Mouse (Mus musculus) cerebellum, adult 9-11 months (tissue): ENCODE results near the gene Fgr.
"Not testable (repeated sequence)": the region's sequence is repeated elsewhere in the genome, so short reads cannot be mapped to it uniquely, and the experiment has no call there.

ENCODE experiments used
- DNase-seq: peaks from one replicate; pipeline ENCODE4 v3.0.0; 2022

Gene Fgr

DNA sequence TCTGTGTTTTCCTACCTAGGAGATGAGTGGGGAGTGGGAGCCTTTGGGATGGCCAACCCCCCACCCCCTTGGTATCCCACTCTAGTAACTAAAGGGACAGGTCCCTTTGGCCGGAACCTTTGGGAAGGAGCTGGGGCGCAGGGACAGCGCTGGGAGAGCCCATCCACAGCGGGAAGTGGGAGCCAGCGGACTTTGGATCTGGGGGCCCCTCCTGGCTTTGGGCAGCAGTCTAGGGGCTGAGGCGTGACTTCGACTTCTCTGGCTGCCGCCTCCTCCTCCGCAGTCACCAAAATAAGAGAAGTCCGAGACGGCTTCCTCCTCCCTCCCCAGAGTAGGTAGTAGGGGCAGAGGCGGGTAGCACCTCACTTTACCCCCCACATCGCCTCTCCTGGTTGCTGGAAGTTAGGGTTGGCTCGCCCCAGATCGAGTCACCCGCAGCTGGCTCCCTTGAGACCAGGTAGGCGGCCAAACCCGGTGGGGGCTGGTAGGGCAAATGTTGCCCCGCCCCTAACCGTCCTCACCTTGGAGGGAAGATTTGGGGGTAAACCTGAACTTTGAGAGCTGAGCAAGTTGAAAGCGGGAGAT is at the start of gene Fgr:
Gene Fgr, plus strand, starts transcription at position 282 of the 585 bp plus-strand sequence.
- DNase-seq, result no peak

DNA sequence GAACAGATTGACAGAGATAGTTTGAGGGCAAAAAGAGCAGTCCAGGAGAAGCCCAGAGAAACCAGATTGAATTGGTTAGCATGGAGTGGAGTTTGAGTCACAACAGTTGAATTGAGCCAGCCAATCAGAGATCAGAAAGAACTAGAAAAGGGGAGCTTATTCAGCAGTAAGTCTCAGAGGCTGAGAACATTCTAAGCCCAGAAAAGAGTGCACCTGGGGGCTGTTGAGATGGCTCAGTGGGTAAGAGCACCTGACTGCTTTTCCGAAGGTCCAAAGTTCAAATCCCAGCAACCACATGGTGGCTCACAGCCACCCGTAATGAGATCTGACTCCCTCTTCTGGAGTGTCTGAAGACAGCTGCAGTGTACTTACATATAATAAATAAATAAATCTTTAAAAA is 47.4 kb upstream of the Fgr start:
- DNase-seq, result not testable (repeated sequence)

DNA sequence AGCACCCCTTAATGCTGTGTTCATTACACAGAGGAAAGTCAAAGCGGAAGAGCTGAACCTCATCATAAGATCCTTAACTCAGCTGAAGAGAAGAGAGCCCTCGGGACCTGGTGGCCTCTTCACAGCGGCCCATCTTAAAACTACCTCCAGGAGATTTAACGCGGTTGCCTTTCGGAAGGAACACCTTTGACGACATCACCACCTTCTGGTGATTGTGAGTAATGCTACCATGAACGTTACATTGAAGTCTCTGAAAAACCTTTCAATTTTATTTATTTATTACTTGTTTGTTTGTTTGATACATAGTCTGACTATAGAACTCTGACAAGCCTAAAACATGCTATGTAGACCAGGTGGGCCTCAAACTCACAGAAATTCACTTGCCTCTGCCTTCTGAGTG is 43.1 kb upstream of the Fgr start:
- DNase-seq, result no peak

DNA sequence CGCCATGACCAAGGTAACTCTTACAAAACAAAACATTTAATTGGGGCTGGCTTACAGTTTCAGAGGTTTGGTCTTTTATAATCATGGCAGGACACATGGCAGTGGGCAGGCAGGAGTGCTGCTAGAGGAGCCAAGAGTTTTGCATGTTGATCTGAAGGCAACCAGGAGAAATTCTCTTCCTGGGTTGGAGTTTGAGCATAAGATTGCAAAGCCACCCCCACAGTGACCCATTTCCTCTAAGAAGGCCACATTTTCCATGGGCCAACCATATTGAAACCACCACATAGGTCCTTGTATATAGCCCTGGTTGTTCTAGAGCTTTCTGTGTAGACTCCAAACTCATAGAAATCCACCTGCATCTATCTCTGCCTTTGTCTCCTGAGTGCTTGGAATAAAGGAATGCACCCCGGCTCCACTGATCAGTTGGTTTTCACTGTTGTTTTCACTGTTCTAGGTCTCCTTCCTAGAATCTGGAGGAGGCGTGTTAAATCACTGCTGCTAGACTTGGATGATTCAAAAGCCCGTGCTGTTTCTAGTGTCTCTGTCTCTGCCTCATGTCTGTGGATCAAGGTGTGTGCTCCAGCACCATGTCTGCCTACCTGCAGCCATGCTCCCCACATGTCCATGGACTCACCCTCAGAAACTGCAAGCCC is 41.0 kb upstream of the Fgr start:
- DNase-seq, result no peak

DNA sequence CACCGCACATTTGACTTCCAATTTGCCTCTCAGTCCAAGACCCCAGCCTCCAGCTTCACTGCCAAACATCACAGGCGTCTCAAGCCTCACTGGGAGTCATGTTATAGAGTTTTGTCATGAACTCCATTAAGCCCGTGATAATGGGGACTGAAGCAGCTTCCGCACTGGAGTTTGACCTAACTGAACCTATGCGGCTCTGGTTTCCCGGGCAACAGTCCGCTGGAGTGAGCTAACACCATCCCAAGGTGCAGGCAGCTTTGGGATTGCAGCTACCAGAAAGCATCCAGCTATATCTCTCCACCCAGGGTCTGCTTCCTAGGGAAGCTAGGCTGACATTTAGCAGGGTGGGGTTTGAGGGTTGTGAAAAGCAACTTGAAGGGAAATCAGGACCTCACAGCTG is 39.3 kb upstream of the Fgr start:
- DNase-seq, result no peak

DNA sequence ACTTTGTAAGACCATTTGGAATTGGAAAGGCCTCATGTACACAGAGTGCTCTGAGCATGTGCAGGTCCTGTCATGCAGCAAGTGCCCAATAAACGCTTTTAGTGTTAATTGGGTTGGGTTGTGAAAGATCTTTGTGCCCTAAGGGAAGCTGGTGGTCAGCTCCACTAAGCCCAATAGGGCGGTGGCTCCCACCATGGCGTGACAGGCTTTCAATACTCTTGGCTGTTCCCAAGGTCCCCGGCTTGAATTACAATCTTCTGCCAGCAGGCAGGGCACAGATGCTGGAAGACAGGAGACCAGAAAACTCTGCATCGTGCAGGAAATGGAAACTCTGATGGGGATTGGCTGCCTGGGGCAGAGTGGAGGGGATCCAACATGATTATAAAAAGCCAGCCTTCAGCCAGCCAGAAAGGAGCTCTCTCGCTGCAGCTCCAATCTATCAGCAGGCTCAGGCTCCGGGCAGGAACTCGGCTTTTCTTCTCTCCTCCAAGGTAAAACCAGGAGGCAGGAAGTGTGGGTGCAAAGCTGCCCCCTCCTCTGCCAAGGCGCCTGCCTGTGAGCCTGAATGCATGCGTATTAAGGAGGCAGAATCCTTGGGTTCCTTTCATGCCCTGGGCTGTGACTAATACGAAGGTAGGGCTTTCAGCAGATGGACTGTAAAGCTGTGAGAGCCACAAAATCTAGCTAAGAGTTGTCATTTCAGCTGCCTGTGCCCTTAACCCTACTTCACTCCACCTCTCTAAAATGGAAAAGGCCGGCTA is 35.5 kb upstream of the Fgr start:
- DNase-seq, result peak; percentile 56

DNA sequence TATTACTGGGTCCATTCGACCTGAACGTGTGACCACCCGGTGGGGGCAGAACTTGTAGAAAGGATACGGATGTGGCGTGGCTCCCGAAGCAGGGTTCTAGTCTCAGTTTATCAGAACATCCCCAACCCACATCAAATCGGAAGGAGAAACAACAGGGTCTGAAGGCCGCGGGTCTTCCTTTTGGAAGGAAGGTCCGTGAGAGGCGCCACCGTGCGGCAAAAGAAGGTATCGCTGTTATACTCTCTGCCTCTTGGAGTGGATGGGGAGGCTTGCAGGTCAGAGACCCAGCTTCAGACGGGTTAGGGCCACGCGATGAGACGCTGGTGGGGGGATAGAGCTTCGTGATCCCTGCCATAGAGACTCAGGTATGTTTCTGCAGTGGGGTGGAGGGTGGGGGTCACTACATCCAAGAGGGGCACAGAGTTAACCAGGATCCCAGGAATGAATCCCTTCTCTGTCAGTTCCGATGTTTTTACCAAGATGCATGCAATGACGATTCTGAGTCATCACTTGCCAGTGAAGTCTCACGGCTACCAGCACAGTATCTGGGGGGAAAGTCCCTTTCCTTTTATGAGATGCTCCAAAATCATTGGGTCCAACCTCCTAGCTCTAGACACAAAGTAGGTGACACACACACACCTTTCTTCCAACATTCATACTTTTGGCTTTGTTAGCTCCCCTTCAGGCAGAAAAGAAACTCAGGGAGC is 34.3 kb upstream of the Fgr start:
- peak; percentile 60 for DNase-seq

DNA sequence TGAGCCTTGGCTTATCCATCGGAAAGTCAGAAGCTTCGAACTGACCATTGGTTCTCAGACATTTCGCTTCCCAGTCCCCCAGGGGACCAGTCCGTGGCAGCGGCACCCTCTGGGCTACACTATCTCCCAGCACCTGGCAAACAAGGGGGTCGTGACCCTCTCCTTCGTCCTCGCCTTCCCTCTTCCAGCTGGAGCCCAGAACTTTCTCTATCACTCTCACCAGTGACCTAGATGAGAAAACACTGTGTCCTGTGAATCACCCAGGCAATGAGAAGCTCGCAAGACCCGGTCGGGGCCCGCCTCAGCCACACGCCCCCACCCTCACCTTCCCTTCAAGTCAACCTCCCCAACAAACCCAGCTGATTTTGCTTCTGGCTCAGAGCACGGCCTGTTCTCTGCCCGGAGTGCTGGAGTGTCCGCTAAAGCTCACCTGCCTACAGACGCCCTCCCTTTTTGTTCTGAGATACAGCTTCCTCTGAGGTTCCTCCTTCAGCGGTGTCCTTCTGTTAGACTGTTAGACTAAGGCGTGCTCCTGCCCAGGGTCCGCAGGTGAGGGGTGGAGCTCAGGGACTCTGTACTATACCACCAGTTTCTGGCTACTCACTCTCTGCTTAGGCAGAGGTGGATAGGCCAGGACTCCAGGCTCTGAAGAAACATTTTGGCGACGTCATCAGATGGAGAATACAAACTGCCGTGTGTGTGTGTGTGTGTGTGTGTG is 32.7 kb upstream of the Fgr start:
- no peak for DNase-seq

DNA sequence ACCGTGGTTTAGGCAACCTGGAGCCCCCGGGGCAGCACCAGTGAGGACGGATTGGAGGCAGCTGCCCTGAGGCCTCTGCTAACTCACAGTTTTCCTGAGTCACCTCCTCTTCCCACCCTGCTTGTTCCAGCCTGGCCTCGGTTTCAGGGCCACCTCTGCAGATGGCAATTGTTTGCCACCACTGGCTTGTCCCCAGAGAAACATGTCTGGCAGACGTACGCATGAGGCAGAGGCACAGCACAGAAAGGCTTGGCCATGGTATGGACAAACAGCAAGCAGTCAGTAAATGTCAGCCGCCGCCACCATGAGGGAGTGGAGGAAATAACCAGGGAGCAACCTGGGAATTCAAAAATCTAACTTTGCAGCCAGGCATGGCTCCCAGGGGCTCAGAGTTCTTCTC is 30.8 kb upstream of the Fgr start:
- DNase-seq, result no peak

DNA sequence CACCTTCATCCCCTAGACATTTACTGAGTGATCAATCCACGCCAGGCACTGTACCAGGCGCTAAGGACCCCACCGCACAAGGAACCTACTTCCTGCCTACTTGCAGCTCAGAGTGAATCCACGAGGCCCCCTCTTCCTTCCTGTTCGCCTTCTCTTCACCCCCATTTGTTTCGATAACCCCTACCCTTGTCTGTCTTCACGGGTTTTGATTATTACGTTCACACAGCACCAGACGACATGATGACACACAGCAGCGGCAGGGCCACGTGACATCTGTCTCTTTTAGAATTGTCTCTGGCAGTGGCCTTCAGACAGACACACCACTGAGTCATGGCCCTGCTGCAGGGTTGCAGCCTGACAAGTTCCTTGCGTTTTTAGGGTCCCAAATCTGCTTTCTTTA is 29.8 kb upstream of the Fgr start:
- no peak for DNase-seq

DNA sequence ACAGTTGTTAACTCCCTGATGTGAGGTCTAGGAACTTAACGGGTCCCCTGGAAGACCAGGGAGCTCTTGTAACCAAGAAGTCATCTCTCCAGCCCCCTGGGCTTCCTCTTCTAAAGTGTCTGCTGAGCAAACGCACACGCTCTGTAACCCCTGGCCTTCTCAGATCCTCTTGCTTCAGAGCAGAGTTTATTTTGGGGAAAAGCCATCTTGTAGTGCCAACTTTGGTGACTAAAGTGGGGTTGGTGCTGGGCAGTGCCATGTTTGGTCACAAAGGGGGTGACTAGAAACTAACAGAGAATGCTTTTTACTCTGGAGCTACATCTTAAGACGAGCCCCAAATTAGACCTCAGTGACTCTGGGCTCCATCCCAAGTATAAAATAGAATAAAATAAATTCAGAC is 29.1 kb upstream of the Fgr start:
- DNase-seq, result no peak

DNA sequence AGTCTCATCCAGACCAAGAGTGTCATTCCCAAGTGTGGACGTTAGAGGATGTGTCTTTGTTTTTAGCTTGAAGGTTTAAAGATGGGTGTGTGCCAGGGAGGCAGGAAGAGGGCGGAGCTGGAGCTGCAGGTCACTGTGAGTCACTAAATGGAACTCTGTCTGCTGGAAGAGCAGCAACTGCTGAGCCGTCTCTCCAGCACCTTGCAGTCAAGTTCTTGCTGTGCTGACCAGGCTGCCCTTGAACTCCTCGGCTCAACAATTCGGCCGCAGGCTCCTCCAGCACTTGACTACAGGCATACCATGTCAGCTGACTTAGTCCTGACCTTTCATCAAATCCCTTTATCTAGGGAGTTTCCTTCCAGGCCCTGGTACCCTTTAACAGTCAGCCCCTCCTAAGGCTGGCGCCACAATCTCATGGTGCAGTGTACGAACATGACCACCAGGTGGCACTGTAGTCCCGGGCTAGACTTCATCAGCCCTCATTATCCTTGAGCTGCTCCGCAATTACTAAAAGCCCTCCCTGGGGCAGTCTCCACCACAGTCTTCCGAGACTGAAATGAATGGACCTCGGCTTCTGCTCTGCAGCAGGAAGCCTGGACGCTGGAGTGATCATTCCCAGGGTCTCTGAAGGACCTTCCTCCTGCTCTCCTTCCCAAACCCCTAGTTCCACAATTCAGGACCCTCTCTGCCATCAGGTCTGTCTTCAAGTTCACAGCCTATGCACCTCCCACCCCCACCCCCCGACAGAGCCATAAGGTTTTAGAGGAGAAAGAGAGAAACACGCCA is 28.4 kb upstream of the Fgr start:
- peak; percentile 85 for DNase-seq

DNA sequence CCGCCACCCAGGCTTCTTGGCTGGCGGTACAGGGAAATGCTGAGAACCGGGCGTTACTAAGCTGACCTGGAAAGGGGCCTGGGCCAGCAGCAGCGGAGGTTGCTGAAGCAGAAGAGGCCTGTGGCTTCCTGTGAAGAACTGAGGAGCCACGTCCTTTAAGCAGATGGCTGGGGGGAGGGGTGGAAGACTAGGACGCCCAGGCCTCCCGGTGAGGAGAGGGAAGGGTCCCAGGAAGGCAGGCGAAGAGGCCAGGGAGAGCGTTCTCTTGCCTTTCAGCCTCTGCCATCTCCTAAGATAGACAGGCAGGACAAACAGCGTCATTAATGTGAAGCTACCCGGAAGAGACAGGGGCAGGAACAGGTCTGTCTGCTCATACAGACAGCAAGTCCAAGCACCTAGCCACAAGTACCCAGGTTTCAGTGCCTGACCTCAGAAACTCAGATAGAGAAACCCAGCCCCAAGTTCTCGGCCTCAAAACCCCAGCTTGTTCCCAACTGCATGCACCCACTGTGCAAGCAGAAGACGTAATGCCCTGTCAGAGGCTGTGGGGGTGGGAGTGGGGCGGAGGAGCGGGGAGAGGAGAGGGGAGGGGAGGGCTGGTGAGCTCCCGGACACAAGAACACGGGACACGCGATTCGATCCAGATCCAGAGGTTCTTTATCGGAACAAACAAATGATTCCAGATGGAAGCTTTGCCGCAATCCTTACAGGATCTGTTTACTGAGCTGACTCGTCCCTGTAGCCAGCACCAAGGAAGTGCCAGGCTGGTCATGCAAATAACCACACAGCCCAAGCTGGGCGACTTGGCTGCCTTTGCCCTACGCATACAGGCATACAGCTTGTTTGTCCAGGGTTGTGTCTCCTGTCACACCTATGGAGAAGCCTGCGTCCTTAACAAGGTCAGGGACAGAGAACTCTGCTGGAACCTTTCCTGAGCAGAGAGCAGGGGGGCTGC is 27.6 kb upstream of the Fgr start:
- peak; percentile 85 for DNase-seq

DNA sequence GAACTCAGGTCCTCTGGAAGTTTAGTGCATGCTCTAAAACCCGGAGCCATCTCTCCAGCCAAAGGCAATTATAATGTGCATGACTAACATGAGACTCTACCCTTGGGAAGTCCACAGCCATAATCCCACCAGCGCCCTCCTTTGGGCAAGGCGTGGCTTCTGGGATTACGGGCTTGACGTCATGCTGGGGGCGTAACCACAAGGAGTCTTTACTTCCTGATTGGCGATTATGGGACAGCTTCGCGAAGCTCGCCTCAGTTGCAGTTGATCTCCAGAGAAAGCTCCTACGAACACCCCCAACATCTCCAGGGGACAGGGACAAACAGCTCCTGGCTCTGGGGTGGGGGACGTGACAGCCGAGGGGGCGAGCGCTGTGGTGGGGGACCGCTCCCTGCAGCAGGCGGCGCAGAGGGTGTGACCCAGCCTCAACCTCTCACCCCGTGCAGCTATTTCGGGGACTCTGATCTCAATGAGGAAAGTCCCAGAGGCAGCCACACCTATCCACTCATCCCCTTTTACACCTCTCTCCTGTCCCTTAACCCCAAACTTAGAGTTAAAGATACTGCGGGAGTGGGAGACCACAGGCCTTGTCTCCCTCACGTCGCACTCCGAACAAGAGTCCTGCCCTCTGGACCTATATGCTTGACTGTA is 23.9 kb upstream of the Fgr start:
- no peak for DNase-seq

DNA sequence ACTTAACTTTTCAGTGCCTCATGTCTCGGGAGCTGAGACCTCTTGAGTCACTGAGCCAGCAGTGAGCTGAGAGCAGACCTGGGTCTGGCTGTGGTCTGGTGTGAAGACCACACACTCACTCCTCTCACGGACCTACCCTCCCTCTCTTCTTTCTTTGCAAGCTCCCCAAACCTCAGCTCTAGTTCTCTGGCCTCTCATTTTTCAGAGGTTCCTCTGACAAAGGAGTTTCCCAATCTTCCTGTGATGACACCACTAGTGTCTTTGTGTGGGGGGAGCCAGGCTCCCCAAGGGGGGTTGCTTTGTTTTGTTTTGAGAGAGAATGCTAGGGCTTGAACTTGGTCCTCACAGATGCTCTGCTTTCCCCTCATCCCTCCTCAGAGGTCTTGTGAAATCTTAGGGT is 22.9 kb upstream of the Fgr start:
- DNase-seq, result no peak

DNA sequence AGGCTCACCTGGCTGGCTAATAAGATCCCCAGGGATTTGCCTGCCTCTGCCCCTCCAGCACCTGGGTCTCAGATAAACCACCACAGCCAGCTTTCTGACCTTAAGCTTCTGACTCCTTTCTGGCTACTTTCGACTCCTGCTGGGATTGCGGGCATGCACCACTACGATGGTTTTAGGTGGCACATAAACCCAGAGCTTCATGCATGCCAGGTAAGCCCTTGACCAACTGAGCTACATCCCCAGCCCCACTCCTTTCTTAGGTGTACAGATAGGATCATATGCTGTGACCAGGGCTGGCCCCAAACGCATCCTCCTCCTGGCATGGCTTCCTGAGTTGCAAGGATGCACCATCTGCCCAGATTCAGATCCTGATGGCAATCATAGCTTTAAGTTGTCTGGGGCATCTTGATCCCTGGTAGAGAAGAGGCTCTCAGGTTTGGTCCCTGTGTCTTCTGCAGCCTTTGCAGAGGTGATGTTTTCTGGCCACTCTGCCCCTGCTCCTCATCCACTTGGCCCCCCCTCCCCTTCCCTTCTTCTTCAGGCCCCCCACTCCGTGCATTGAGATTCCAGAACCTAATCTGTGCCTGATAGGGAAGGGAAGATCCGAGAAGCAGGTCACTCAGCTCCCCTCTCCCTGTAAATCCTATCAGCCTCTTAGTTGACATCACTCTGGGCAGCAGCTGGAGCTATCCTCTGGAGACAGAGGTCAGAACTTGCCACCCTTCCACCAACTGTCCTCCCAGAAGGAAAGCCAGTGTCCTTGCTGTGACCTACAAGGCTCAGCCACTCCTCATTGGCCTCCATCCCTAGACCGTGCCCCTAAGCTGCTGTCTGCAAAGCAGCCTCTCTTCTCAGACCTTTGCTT is 19.1 kb upstream of the Fgr start:
- DNase-seq, result peak; percentile 65

DNA sequence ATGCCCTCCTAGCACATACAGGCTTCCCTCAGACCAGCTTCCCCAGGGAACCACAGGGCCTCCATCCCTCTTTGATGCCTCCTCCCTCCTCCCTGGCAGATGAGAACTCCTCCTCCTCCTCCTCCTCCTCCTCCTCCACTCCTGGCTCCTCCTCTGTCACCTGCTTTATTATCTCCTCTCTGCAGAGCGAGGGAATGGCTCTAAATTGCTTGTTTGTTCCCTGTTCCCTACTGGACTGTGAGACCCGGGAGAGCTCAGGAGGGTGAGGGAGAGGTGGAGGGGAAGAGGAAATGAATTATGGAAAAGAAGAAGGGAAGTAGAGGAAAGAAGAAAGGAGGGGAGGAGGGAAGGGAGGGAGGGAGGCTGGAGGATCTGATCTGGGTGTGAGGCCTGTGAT is 18.5 kb upstream of the Fgr start:
- no peak for DNase-seq

DNA sequence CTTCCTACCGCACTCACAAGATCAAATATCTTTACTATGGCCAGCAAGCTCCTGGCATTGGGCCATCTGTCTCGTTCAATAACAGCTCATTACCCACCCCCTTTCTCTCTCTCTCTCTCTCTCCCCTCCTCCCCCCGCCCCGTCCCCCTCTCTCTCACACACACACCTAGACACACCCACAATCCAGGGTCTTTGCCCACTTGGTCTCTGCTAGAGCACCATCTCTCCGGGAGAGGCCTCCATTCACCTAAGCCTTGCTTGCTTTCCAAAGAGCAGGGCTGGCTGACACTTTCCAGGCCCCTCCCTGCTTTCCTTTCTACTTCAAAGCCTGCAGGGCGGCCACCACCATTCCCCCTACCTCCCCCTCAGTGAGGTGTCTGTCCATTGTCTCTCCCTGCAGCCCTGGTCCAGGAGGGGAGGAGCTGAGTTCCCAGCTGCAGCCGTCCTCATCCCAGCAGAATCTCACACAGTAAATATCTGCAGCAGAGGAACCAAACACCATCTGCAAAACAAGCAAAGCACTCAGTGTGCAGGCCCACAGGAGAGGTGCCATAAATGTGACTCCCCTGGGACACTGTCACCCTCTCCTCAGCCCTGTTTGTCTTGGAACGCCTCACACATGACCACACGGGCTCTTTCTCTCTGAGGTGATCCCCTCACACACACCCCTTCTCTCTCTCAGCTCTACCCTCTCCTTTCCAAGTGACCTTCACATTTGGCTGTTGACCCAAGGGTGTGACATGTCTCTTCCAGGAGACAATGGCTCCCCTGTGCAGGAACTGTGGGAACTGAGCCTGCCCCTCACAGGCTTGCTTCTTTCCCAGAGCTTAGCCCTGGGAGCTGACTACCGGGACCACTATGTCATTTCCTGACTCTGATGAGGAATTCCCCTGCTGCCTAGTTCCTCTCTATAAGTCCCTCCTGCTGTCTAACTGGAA is 14.9 kb upstream of the Fgr start:
- no peak for DNase-seq
